Mouse (Mus musculus): ENCODE data around the gene Cenps.
"Not testable (repeated sequence)": the region's sequence is repeated elsewhere in the genome, so short reads cannot be mapped to it uniquely, and the experiment has no call there.

Gene Cenps

DNA sequence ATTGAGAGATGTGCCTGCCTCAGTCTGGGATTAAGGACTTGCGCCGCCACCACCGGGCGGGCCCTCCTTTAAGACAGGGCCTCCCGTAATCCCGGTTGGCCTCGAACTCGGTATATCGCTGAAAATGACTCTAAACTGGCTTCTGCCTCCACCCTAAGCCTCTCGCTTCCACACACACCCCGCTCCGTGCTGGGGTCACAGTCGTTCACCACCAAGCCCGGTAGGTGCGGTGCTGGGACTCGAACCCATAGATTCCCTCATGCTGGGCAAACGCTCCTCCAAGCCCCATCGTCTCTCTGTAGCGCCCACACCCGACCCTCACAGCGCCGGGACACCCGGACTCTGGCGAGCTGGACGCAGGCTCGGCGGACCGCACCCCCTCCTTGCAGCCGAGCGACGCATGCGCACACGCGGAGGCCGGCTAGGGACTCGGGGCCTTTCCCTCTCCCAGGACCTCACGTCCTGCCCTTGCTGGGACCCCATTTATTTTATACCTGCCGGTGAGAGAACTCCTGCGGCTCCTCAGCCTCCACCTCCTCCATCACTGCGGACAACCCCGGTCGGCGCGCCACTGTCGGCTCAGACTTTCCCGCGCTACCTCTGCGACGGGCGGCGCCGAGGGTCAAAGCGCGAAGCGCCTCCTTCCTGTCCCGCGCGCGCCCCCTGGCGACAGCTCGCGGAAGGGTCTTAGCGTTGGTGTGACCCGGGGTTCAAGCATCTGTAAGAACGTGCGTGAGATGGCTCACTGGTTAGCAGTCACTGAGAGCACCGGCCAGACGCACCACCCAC, at the start of gene Cenps:
Gene Cenps (minus strand): TSS at position 648 of the 789 bp plus-strand sequence.
- peak; percentile 93 for DNase-seq (ENCODE audit: inconsistent ontology term)

DNA sequence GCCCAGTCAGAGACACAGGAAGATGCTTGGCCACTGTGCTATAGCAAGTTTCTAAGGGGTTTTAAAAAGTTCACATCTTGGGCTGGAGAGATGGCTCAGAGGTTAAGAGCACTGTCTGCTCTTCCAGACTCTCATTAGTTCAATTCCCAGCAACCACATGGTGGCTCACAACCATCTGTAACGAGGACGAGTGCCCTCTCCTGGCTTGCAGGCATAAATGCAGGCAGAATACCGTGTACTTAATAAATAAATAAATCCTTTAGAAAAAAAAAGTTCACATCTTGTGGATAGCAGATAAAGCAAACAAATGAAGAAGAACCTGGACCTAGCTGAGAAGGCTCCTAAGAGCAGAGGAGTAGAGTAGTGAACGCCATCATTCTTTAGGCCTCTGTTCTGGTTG, 45.3 kb upstream of the Cenps start:
- no peak for DNase-seq (ENCODE audit: inconsistent ontology term)

DNA sequence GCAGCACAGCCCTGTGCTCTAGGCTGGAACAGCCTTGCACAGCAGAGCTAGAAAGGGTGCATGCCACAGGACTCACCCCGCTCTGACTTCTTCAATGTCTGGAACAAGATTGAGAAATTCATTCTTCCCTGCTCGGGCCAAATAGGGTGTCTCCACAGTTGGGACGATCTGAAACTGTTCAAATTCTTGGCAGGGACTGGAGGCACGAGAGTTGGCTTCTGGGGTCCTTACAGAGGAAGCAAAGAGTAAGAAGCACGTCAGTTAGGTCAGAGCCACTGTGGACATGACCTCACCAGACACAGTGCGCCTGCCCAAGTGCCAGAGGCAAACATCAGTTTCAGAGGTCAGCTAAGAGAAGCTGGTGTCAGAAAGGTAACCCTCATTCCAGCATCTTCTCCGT, 44.8 kb upstream of the Cenps start:
- DNase-seq (ENCODE audit: inconsistent ontology term): no peak

DNA sequence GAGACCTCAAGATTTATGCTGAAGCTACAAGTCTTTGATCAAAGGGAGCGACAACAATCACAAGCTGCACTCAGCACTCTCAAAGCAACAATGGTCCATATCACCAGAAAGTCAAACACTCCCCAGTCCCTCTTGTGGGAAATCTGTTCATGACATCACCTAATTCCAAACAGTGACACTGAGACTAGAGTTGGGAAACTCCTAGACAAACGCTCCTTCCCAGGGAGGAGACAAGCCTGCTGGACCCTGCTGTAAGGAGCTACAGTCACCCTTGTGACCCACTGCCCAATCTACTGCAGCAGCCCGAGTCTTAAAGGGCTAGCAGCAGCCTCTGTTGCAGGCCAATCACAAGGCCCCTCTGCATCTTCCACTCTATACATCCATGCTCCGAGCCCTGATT, 42.1 kb upstream of the Cenps start:
- DNase-seq (ENCODE audit: inconsistent ontology term): no peak

DNA sequence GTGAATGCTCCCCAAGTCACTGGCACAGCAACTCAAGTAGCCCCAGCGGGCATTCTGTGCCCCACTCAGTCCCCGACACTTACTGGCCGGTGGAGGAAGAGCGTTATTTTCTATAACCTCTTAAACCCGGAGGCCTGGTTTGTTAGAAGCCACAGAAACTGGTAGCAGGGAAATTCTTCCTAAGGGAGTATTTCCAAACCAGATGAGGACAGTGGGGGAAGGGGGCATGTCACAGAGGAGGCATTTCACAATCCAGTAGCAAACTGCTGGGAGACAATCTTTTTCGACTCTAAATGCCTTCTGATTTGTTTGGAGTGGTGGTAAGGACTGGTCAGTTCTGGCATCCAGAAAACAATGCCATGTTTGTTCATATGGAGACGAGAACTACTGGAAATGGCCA, 41.7 kb upstream of the Cenps start:
- no peak for DNase-seq (ENCODE audit: inconsistent ontology term)

DNA sequence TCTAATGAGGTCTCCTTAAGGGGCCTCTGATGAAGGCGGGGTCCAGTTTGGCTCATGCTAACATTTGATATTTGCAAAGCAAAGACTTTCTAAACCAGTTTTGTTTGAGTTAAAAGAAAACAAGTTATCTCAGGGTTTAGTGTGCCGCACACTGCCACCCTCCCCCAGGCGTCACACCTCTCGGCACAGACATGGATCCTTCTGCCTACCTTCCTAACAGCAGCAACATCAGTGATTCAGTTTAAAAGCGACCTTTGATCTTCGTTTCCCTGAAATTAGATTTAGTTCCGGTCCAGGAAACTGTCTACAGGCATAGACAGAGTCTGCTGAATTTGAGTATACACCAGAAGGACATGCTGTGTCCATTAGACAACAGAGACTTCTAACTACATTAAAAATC, 40.9 kb upstream of the Cenps start:
- no peak for DNase-seq (ENCODE audit: inconsistent ontology term)

DNA sequence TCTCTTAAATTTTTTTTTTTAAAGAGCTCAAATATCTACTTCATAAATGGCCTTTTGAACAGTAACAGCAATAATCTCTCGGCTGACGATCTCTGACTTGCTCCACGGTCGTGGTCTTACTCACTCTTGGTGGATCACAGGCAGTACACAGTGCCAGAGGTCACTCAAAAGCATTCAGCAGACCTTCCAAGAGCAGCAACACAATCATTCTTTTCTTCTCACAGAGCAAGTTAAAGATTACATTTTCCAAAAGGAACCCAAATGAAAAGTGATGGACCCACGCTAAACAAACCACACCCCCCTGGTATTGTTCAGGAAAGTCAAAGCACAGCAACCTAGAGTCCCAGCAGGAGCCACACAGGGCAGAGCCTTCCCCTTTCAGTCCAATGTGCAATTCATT, 39.6 kb upstream of the Cenps start:
- peak; percentile 43 for DNase-seq (ENCODE audit: inconsistent ontology term)

DNA sequence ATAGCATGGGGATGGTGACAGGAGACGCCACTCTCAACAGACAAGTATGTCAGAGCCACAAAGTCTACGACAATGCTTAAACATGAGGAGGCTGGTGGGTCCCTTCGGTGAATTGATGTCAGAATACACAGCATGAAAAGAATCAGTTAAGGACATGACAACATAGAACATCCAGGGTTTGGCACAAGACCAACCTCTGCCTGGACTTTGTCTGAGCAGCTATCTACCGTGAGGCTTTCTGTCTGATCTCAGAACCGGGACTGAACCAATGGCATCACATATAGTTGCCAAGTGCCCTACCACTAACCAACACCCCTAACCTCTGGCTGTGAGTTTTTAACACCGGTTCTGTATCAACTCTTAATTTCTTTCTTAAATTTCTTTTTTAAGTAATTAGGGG, 39.2 kb upstream of the Cenps start:
- no peak for DNase-seq (ENCODE audit: inconsistent ontology term)

DNA sequence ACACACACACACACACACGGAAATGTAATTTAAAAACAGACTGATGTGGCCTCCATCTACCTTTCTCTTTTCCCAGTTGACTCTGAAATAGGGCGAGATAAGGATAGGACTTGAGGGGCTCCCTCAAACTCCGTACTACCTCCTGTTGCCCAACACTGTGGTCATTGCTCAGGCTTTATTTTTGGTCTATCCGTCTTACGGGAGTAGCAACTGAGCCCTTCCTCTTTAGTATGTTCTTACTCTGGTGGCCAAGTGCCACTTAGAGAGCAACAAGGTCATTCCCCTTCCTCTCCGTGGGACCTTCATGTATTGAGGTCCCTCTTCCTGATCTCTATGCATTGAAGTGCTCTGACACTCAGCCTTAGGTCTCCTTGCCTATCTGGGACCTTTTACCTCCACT, 36.2 kb upstream of the Cenps start:
- DNase-seq (ENCODE audit: inconsistent ontology term): no peak

DNA sequence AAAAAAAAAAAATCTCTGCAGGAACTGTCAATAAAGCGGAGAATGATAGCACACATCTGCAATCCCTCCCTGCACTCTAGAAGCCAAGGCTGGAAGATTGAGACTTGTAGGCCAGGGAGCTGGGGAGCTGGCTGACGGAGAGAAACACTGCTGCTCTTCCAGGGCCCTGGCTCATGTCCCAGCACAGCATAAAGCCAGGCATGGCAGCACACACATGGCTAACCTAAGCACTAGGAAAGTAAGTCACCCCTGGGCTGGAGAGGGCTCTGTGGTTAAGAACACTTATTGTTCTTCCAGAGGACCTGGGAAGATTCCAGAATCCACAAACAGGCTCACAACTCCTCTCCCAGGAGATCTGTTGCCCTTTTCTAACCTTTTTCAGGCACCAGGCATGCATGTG, 35.2 kb upstream of the Cenps start:
- DNase-seq (ENCODE audit: inconsistent ontology term): peak; percentile 52

DNA sequence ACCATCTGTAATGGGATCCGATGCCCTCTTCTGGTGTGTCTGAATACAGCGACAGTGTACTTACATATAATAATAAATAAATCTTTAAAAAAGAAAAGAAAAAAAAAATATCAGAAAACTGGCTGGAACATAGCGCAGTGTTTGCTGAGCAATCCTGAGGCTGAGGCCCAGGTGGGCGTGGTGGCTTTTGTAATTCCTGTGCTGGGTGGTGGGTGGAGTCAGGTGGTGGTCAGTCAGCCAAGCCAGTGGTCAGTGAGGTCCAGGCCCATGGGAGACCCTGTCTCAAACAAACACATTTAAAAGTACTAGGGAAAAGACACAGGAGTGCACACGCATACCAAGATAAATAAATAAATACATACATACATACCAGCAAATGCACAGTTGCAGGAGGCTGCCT, 34.7 kb upstream of the Cenps start:
- no peak for DNase-seq (ENCODE audit: inconsistent ontology term)

DNA sequence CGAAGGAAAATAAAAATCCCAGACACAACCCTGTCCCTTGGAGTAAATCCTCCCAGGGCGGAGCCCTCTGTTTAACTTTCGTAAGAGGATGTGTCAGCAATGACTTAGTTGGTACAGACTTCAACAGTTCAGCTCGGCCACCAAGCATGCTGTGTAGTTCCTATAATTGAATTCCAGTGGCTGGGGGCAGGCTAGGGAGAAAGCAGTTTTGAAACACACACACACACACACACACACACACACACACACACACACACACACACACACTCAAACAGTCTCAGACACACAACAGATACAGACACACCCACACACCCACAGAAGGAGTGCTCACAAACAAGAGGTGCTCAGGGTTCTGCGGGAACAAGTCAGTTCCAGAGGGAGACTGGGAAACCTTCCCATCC, 34.2 kb upstream of the Cenps start:
- no peak for DNase-seq (ENCODE audit: inconsistent ontology term)

DNA sequence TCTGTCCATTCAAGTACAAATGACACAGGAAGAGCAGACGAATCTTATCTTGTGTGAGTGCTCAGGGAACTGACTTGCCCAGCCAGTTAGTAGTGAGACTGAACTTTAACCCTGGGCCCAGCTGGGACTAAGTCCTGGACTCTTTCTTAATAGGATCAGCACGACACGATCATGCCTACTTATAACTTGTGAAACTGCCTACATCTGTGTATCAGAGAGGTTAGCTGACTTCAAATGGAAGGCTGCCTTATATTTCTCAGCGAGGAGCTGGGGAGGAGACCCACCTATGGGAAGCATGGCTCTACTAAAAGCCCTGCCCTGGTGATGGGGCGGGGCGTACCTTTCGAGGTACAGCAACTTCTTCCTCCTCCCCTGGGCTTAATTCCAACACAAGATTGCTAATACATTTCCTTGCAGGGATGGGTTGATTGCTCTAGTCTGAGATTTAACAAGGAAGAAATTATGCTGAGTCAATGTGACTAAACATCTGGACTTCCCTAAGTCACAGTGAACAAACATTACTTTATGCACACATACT, 33.0 kb upstream of the Cenps start:
- no peak for DNase-seq (ENCODE audit: inconsistent ontology term)

DNA sequence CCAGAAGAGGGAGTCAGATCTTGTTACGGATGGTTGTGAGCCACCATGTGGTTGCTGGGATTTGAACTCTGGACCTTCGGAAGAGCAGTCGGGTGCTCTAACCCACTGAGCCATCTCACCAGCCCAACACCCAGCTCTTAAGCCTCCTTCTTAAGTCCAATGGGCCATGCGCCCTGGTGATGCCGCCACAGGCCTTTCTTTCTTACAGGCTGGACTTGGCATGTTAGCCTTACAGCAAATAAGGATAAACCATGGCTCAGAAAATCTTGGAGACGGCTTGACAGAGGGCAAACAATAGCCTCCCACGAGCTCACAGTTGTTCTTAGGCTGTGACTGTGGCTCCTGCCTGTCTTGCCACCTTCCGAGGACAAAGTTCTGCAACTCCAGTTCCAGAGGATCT, 32.5 kb upstream of the Cenps start:
- not testable (repeated sequence) for DNase-seq (ENCODE audit: inconsistent ontology term)

DNA sequence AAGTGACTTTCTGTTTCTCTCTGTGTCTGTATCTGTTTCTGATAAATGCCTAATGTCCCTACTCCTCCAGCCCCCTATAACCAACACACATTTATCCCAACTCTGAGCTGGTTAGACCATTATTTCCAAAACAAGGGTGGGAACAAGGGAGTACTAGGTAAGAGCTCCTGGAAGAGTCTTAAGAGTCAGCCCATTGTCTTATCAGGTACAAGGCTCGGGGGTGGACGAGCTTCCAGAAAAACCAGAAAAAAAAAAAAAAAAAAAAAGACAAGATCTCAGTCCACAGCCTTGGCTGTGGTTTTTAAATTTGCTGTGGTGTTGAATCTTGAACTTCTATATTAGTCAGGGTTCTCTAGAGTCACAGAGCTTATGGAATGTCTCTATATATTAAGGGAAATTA, 30.6 kb upstream of the Cenps start:
- no peak for DNase-seq (ENCODE audit: inconsistent ontology term)

DNA sequence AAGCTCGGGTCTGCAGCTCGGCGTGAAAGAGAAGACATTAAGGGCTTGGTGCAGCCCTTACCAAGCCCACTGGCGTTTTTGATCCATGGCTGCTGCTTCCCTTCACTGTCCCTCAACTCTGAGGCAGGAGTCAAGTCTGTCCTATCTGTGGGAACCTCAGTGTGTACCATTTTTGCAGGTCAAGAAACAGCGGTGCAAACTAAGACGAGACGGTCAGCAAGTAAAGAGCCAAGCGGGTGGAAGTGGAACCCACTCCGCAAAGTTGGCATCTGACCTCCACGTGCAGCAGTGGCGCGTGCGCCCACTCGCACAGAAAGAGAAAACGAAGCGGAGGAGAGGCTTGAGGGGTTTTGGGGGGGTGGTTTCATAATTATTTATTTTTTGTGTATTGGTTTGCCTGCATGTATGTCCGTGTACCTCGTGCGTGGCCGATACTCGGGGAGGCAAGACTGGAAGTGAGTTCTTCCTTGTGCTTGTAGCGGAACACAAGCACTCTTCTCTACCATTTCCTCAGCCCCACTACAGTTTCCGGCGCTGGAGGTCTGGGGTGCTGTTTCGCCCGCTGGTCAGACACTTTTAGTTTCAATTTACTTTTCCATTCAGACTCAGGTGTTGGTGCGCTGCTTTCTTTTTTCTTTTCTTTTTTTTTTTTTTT, 29.7 kb upstream of the Cenps start:
- DNase-seq (ENCODE audit: inconsistent ontology term): no peak

DNA sequence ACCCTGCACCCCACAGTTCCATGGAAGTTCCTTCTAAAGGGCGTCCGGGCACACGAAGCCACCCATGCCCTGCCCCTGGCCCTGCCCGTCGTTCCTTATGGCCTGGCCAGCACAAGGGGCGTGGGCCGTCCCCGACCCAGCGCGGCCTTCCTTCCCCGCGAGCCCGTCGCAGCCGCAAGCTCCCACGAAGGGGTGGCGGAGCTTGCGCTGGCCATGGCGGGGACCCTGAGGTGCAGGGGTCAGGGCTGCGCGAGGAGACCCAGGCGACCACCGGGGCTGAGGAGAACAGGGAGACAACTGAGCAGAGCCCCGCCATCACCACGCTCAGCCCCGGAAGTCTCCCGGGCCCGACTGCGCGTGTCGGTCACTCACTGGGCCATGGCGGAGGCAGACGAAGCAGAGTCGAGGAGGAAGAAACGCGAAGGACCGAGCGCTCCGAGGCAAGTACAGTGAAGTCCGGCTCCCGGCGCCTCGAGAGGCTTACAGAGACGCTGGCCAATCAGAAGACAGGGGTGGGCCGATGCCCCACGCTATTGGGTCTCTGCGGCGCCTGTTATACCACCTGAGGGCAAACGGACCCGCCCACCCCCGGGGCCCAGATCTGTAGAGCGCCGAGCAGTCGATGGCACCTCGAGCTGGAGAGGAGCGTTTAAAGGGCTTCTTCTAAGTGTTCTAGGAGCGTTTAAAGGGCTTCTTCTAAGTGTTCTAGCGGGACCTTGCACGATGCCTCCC, 29.0 kb upstream of the Cenps start, which contains the start of gene Pgd:
Gene Pgd (minus strand): TSS at position 557 of the 732 bp plus-strand sequence.
- peak; percentile 99 for DNase-seq (ENCODE audit: inconsistent ontology term)

DNA sequence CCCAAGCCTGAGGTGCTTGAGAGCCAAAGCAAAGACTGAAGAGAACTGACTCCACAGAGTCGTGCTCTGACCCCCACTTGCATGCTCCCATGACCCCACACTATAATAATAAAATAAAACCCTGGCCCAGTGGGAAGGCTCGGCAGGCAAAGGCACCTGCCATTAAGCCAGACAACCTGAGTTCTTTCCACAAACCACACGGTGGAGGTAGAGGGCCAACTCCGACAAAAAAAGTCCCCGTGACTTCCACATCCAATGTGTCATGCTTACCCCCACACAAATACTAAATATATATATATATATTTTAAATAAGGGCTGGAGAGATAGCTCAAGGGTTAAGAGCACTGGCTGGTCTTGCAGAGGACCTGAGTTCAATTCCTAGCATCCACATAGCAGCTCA, 26.7 kb upstream of the Cenps start:
- no peak for DNase-seq (ENCODE audit: inconsistent ontology term)

DNA sequence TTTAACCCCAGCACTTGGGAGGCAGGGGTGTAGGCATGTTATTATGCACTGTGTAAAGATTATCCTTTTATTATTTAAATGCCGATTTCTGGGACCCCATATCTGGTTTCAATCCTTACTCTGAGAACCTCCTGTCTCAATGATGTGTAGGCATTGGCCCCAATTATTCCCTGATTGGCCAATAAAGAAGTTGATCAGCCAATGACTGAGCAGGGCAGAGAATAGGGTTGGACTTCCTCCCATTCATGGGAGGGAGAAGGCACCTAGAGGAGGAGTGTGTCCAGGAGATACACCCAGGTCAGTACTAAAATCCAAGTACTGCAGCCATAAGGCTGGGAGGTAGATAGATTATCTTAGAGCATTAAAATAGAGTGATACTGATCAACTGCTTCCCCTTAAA, 25.8 kb upstream of the Cenps start:
- DNase-seq (ENCODE audit: inconsistent ontology term): no peak

DNA sequence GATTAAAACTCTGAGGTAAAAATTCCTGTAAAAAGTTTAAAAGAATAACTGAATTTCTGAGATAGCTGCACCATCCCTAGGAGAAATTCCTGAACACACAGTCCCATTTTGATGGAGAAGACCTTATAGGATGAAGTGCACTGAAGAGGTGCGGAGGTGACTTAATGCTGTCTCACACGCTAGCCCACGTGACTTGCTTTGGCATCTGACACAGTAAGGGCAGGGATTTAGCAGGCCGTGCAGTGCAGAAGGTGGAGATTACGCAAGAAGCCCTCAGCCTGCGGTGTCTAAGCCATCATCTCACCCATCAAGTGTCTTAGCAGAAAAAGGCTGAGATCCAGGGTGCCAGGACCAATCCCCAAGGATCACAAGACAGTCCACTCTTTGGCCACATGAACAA, 23.7 kb upstream of the Cenps start:
- DNase-seq (ENCODE audit: inconsistent ontology term): no peak

DNA sequence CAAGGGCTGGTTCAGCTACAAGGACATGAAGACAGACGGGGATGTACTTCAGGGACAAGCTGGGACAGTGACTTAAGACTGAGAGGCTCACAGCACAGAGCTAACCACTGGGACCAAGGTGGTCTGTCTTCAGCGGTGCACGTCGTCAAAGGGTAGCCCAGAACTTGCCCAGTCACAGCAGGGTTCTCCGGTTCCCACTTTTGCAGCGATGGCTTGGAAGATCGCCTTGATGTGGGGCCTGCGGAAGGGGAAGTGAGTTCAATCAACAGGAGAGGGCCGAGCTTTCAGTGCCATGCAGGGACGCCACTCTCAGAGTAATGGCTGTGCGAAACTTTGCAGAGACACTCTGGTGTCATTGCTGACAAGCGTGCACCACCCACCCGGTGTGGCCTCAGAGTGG, 22.5 kb upstream of the Cenps start:
- DNase-seq (ENCODE audit: inconsistent ontology term): no peak

DNA sequence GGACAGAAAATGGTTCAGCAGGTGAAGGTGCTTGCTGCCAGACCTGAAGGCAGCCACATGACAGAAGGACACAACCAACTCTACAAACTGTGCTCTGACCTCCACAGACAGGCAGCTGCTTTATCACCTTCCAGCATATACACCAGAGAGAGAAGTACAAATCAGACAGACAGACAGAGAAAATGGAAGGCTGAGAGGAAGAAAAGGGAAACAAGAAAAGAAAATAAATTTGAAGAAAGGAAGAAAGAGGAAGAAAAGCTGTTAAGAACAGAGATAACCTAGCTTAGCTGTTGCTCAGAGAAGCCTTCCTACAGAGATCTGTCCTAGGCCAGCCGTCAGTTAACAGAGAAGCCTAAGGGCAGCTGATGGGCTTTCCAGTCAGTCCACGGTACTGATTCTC, 21.8 kb upstream of the Cenps start:
- DNase-seq (ENCODE audit: inconsistent ontology term): no peak
